Mouse (Mus musculus) B cell, adult (primary cell): ENCODE results near the gene Dis3. TPM values are rescaled to one million over a fixed set of nuclear protein-coding genes. Genes with fewer than 3 reads are reported as not detected.

Source experiments
- total RNA-seq: library from RNA; stranded (reverse); gene quantifications from 4 replicates; pipeline ENCODE4 v1.2.4, GENCODE M21; 2023; ENCODE audit not compliant: inconsistent age

Gene Dis3
- total RNA-seq = 24.3 to 32.6 TPM (median 28.5 TPM) in 4 replicates

DNA sequence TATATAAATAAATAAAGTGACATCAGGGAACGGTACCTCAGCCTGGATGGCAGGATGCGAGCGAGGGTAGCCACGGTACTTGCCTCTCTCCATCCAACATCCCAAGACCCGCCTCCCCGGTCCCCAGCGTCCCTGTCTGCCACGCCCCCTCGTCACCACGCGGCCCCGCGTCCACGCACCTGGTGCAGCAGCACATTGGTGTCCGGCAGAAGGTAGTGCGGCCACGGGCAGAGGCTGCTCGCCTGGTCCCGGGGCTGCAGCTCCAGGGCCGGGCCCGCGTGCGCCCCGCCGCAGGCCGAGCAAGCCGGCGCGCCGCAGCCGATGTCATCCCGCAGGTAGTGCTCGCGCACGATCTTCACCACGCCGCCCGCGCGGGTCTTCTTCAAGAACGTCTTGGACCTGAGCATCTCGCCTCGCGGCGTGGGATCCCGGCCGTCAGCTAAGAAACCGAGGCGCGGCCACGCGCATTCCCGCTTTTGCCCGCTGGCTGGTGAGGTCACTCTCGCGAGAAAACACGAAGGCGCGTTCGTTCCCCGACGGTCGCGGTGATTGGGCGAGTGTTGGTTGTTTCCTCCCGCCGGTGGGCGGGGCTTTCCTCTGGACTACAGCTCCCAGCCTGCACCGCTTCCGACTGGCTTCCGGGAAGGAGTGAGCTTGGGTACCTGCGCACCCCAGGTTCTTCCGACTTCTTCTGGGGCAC, at the start of gene Dis3, which contains the start of gene Pibf1:
Gene Dis3, minus strand, starts transcription at position 504 of the 700 bp plus-strand sequence.
Gene Pibf1, plus strand, starts transcription at position 158 of the 700 bp plus-strand sequence.

DNA sequence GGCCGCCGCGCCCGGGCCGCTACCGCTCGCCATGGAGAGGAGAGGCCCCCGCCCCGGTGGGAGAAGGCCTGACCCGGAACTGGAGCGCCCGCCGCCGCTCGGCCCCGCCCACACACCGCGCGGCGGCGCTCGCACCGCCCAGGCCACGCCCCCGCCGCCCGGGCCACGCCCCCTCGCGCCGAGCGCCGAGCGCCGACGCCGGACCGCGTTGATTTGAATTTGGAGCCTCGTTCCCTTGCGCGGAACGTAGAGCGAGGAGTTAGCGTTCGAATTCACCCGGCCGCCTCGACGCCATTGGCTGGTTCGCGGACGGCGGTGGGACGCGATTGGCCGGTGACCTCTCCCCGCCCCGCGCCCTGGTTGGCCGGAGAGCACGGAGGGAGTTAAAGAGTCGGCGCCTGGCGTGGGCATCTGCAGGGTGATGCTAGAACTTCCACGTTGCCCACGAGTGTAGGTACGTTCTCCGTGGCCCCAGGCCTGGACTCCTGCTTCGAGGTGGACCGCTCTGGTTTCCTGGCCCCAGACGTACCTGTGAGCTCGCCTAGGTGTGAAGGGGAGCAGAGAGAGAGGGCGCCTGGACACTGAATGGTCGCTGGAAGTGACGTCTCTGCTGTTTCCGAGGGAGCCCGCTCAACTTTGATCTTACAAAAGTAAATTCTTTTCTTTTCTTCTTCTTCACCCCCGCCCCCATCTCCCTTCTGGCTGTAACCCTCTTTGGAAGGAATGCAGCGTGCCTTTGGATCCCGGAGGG, 53.4 kb downstream of the Dis3 start, which contains the start of the genes Mzt1 and Bora:
Gene Mzt1, minus strand, starts transcription at position 104 of the 751 bp plus-strand sequence.
Gene Bora, plus strand, starts transcription at position 192 of the 751 bp plus-strand sequence.

Other genes starting within 250 kb of the Dis3 start
- 1.7 to 12.5 TPM (median 4.4 TPM) in 4 replicates for gene Rpl36a-ps1, start 105.5 kb downstream of the Dis3 start, total RNA-seq
- 25.5 to 35.6 TPM (median 30.8 TPM) in 4 replicates for gene Mzt1, start 53.6 kb downstream of the Dis3 start, total RNA-seq
- 13.2 to 18.3 TPM (median 14.5 TPM) in 4 replicates for gene Bora, start 53.5 kb downstream of the Dis3 start, total RNA-seq
- gene Pibf1, start 346 bp downstream of the Dis3 start, total RNA-seq = 22.1 to 23.0 TPM (median 22.2 TPM) in 4 replicates
- gene Klf5, start 198.9 kb upstream of the Dis3 start, total RNA-seq = 1.0 to 1.3 TPM (median 1.1 TPM) in 4 replicates